Mouse (Mus musculus) layer of hippocampus, adult 8-10 months (tissue): ENCODE data around the gene Fhit. TPM values are rescaled to one million over a fixed set of nuclear protein-coding genes. Genes with fewer than 3 reads are reported as not detected.
"Not testable (repeated sequence)": the region's sequence is repeated elsewhere in the genome, so short reads cannot be mapped to it uniquely, and the experiment has no call there.

ENCODE experiments used
- DNase-seq, 2 experiments: peaks; one replicate each; pipeline ENCODE4 v3.0.0; 2022; ENCODE audit warnings: low spot score in 2 of 2
- total RNA-seq, 4 experiments: library from RNA; stranded (reverse); gene quantifications; 2 replicates each; pipeline ENCODE4 v1.2.4; 2022

Fhit gene
- total RNA-seq, 4 experiments from 2014 or later: 3.7 to 5.6 (median 4.3) TPM

- DNase-seq: no peak
Observed at GRCm38 (mm10) chr14:10013003-10013816, 1148.6 kb downstream of the Fhit start.

DNA sequence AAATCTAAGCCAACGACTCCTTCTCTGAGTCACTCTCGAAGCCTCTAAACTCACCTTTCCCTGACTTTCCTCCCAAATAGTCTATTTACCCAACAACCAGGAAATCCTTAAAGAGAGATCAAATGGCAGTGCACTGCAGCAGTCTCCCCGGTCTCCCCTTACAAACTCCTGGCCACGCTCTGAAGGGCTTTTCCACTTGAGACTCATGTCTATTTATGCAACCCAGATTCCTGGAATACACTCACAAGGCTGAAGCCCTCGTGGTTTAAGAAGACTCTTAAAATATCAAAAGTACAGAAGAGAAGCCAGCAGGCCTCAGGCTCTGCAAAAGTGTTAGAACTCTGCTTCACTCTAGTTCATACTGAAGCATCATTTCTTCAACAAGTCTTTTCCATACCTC is 1155.6 kb downstream of the Fhit start:
- no peak for DNase-seq

DNA sequence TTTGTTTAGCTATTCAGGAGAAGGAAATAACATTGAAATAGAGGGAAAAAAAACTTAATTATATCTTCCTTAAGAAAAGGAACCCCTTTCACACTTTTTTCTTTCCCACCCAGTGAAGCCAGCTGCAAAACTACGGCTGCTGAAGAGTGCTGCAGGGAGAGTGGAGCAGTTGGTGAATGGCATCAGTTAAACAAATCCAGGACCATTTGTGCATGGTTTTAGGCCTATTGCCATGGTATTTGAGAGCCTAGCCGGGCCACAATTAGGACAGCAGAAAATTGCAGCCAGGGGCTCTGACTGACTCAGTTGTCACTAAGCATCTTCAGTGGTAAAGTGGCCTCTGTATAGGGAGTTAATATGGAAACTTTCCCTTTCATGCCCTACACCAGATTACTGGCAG is 1158.0 kb downstream of the Fhit start:
- DNase-seq: no peak

DNA sequence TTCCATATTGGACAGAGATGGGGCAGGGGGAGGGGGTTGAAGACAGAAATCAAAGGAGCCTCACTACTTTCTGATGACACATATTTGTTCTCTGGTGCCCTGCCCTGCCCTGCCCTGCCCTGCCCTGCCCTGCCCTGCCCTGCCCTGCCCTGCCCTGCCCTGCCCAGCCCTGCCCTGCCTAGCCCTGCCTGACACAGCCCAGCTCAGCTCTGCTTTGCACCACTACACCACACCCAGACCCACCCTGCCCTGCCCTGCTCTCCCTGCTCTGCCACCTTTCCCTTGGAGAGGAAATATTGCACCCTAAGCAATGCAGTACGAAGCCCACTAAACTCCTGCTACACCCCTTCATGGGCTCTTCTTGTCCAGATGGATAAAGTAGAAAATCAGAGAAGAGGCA is 1171.2 kb downstream of the Fhit start:
- DNase-seq: no peak

GRCm38 (mm10) chr14:9976934-9977510 is 1184.8 kb downstream of the Fhit start:
- DNase-seq: no peak

DNA sequence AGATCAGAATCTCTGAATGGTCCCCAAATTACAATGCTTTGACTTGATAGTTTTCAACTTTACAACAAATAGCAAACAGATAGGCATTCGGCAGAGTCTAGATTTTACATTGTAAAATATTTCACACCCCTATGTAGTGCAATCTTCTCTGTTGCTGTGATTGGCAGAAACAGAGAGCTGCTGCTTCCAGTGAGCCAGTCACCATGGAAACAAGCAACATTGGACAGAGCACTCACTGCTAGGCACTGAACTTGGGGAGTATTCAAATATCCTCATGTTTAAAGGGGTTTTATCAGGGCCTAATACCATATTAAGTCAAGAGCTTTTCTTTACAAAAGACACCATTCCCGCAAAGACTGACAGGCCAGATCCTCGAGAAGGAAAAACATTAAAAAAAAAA is 1187.4 kb downstream of the Fhit start:
- DNase-seq: peak in 1 of 2 experiments; percentile 2

DNA sequence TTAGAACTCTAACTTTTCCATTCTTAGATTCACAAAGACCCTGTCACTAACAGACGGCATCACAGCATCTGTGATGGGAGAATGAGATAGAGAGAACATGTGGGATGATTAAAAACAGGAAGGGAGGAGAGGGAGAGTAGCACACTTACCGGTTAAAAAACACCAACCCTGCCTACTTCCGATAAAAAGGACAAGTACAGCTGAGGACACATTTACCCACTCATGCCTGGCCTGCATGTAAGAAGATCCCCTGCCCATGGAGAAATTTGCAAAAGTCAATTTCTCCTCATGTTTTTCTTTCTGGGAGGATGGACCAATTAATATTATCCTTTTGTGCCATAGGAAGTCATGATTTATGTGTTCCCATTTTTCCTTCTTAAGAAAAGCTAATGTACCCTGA is 1198.0 kb downstream of the Fhit start:
- DNase-seq: no peak

DNA sequence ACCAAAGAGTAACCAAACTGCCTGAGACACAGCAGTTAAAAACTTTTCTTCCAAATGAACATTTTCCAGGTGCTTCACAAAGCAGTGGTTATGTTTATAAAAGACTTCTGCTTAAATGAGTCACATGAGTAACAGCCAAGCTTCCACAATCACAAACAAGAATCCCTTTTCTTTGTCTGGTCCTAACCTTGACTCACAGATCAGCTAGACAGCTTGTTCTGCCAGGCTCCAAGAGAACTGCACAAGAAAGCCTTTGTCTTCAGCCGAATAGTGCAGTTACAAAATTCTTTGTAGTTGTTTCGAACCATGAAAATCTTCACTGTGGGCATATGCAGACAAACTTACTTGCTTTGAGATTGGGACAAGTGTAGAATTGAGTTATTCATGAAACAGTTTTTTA is 1201.4 kb downstream of the Fhit start:
- DNase-seq: no peak

GRCm38 (mm10) chr14:9899494-9899893 is 1262.3 kb downstream of the Fhit start:
- DNase-seq: no peak

DNA sequence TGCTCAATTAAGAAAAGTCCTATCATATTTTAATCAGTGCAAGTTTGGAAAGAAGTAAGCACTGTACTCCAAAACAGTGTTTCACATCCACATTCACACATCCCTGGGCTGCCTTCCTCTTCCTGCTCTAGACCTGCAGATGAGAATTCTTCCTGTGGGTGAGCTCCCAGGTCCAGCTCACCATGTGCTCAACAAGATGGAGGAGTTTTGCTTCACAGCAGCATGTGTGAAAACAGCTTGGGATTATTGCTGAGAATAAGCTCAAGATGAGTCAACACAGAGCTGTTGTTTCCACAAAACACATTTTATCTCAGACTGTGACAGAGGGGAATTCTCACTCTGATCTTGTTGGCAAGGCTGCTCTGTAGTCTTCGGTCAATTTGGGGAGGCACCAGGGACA is 1265.3 kb downstream of the Fhit start:
- peak; percentile 13 to 30 for DNase-seq

DNA sequence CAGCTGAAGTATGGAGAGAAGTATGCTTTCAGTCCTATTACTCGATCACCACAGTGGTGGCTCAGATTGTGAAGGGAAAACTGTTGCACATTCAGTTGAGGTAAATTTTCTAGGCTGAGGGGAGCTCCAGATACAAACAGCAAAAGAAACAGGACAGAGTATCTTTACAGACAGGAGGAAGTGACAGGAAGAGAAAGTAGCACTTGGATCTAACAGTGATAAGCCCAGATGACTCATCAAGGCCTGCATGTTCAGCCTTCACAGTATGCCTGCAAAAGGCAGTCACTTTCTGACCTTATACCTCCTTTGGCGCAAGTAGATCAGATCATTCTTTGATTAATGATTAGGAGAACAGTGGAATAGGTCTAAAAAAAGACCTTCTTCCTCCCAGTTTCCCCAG is 1309.8 kb downstream of the Fhit start:
- DNase-seq: no peak

DNA sequence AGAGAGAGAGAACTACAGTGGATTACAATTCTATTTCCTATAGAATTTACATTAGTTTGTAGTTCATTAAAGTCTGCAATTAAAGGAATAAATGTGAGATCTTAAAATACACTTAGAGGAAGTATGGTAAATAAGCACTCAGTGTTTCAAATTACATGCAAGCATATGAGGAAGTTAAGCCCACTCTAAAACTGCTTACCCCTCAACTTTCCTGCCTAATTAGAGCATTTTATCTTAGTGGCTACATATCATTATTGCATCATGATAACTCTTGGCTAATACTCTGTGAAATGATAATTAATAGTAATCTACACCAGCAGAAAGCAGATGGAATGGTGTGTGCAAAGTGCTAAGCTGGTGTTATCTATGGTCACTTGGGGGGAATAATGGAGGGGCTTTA is 1329.5 kb downstream of the Fhit start:
- no peak for DNase-seq

- DNase-seq: not testable (repeated sequence)
Observed at GRCm38 (mm10) chr14:9828699-9829240, 1333.1 kb downstream of the Fhit start.

- no peak for DNase-seq
Observed at GRCm38 (mm10) chr14:9815963-9816362, 1345.9 kb downstream of the Fhit start.

DNA sequence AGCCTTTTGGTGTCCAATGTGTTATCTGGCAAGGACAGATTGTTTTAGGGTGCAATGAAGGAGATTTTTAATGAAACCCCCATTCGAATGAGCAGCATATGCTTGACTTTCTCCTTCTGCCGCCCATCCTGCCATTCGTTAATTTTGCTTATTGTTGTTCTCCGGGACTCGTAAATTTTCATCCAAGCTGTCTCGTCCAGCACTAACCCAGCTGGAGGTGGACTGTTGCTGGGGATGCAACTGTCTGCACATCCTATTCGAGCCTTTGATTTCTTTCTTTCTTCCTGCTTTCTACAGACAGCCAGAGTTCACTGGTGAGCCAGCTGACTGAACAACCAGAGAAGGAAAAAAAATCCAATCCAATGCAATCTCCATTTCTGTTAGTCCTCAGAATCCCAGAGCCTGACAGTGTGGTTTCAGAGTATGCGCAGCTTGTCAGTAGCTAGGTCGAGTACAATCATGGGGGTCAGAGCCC is 1350.0 kb downstream of the Fhit start:
- peak; percentile 59 to 71 for DNase-seq

- no peak for DNase-seq
Observed at GRCm38 (mm10) chr14:9811177-9811846, 1350.5 kb downstream of the Fhit start.

GRCm38 (mm10) chr14:9793403-9793802 is 1368.4 kb downstream of the Fhit start:
- DNase-seq: no peak

DNA sequence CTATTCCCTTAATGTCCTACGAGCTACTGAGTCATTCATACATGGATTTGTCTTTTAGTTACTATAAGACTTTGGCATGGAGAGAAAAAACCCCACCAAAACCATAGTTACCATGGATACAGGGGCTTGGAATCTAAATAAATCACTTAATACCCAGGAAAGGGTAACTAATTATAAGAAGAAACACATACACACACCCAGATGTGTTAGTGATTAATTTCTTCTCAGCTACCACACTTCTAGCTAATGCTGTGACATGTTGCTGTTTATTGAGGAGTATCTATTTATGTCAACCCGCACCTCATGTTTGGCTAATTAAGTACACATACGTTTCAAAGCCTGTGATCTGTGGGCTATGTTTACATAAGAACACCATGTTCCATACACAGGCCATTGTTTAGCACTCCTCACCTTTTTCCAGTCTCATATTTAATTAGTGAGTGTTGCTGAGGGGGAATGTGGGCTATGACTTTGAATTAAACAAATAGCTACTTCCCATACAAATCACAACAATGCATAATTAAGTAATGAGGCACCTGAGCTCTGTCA is 1373.4 kb downstream of the Fhit start:
- DNase-seq: no peak

DNA sequence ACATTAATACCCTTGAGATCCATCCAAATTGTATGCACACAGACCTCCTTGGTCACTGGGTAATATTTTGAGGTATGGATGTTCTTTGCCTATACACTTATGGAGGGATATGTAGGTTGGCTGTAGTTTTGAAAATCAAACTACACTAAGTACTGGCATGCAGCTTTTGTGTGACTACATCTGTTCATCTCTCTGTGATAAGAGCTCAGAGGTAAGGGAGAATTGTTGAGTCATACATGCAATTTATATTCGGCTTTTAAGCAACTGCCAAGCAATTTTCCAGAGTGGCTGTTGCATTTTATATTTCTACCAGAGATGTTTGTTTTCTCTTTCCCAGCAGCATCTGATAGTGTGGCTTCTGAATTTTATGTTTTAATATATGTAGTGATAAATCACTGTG is 1374.4 kb downstream of the Fhit start:
- no peak for DNase-seq

GRCm38 (mm10) chr14:9785861-9786260 is 1376.0 kb downstream of the Fhit start:
- no peak for DNase-seq

- DNase-seq: no peak
Observed at GRCm38 (mm10) chr14:9751341-9751740, 1410.5 kb downstream of the Fhit start.

GRCm38 (mm10) chr14:9748709-9749108 is 1413.1 kb downstream of the Fhit start:
- DNase-seq: peak in 1 of 2 experiments; percentile 9
